Mouse (Mus musculus): Measurements from ENCODE around the gene Utrn. TPM values are rescaled to one million over a fixed set of nuclear protein-coding genes. Genes with fewer than 3 reads are reported as not detected.

Gene Utrn
- polyA plus RNA-seq, 1 experiment from 2014 or later: 37.4 TPM

- H3K27me3 ChIP-seq (replicated peaks; ENCODE audit: control insufficient read depth, insufficient read depth, low read length): no peaks in the 10 kb centered on the region
- H3K9me3 ChIP-seq (ENCODE audit: control insufficient read depth, low read length): no peaks in the 10 kb centered on the region
- no peak overlapping the region for H3K4me2 ChIP-seq (ENCODE audit: low read depth, low read length)
- H3K9ac ChIP-seq (ENCODE audit: low read depth, low read length): no peak overlapping the region
- no peak for ATAC-seq
- H3K4me3 ChIP-seq (ENCODE audit: low read length): no peak overlapping the region
- no peaks in the 10 kb centered on the region for H3K4me1 ChIP-seq (ENCODE audit: control insufficient read depth, insufficient read depth, low read length)
- H3K27ac ChIP-seq (ENCODE audit: low read length): no peak overlapping the region
- WGBS: 33% methylated on average over 1 of the region's 1 CpGs
- no peaks in the 10 kb centered on the region for H3K36me3 ChIP-seq (ENCODE audit: control insufficient read depth, insufficient read depth, low read length)
Measured at GRCm38 (mm10) chr10:12522078-12522477, 347.1 kb downstream of the Utrn start.

DNA sequence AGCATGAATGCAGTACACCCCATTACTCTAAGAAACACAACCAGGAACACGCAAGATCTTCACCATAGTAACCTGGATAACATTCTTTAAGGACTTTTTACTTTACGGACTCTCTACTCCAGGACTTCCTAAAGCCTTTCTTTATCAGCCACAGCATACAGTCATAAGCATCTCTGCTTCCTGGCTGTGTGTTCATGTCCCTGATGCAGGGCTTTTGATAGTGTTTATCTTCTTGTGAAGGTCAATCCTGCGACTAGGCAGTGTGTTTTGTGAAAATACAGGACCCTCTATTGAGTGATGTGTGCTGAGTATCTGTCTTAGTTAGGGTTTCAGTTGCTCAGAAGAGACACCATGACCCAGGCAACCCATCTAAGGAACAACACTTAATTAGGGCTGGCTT is 351.0 kb downstream of the Utrn start:
- H3K9me3 ChIP-seq (ENCODE audit: control insufficient read depth, low read length): no peaks in the 10 kb centered on the region
- H3K9ac ChIP-seq (ENCODE audit: low read depth, low read length): no peak overlapping the region
- no peaks in the 10 kb centered on the region for H3K36me3 ChIP-seq (ENCODE audit: control insufficient read depth, insufficient read depth, low read length)
- no peak for ATAC-seq
- 81% methylated on average over 3 of the region's 3 CpGs for WGBS
- no peaks in the 10 kb centered on the region for H3K27me3 ChIP-seq (replicated peaks; ENCODE audit: control insufficient read depth, insufficient read depth, low read length)
- H3K4me2 ChIP-seq (ENCODE audit: low read depth, low read length): no peak overlapping the region
- H3K4me3 ChIP-seq (ENCODE audit: low read length): no peak overlapping the region
- H3K4me1 ChIP-seq (ENCODE audit: control insufficient read depth, insufficient read depth, low read length): no peaks in the 10 kb centered on the region
- no peak overlapping the region for H3K27ac ChIP-seq (ENCODE audit: low read length)

- H3K4me2 ChIP-seq (ENCODE audit: low read depth, low read length): no peak overlapping the region
- 89% methylated on average over 7 of the region's 7 CpGs for WGBS
- H3K9me3 ChIP-seq (ENCODE audit: control insufficient read depth, low read length): no peaks in the 10 kb centered on the region
- H3K9ac ChIP-seq (ENCODE audit: low read depth, low read length): no peak overlapping the region
- no peaks in the 10 kb centered on the region for H3K36me3 ChIP-seq (ENCODE audit: control insufficient read depth, insufficient read depth, low read length)
- ATAC-seq: no peak
- no peak overlapping the region for H3K4me3 ChIP-seq (ENCODE audit: low read length)
- H3K27me3 ChIP-seq (replicated peaks; ENCODE audit: control insufficient read depth, insufficient read depth, low read length): no peaks in the 10 kb centered on the region
- no peak overlapping the region for H3K27ac ChIP-seq (ENCODE audit: low read length)
- H3K4me1 ChIP-seq (ENCODE audit: control insufficient read depth, insufficient read depth, low read length): no peaks in the 10 kb centered on the region
Measured at GRCm38 (mm10) chr10:12505568-12505967, 363.6 kb downstream of the Utrn start.

DNA sequence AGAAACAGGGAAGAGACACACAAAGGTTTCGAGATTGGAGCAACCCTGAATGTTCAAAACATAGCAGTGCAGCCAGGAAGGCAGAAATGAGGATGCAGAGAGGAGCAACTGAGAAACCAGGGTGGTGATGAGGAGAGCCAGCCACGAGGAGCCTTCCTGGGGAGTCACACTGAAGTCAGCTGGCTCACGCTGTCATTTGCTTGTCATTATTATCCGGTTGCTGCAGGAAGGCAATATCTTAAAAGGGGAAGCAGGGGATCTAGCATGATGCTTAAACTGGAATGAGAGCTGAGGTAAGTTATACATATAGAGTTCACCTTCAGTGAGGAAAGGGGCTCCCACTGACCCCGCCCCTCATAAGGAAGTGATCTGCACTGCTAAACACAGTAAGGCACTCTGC is 368.7 kb downstream of the Utrn start:
- Histone ChIP-seq H3K9ac (ENCODE audit: low read depth, low read length) (no peak overlapping the region), H3K4me1 (ENCODE audit: control insufficient read depth, insufficient read depth, low read length) (no peaks in the 10 kb centered on the region), H3K36me3 (ENCODE audit: control insufficient read depth, insufficient read depth, low read length) (no peaks in the 10 kb centered on the region), H3K4me3 (ENCODE audit: low read length) (no peak overlapping the region), H3K27me3 (replicated peaks; ENCODE audit: control insufficient read depth, insufficient read depth, low read length) (no peaks in the 10 kb centered on the region), H3K9me3 (ENCODE audit: control insufficient read depth, low read length) (no peaks in the 10 kb centered on the region), H3K4me2 (ENCODE audit: low read depth, low read length) (no peak overlapping the region), H3K27ac (ENCODE audit: low read length) (no peak overlapping the region)
- ATAC-seq: no peak
- 85% methylated on average over 5 of the region's 5 CpGs for WGBS

- Histone ChIP-seq H3K9me3 (ENCODE audit: control insufficient read depth, low read length) (no peaks in the 10 kb centered on the region), H3K4me2 (ENCODE audit: low read depth, low read length) (no peak overlapping the region), H3K27ac (ENCODE audit: low read length) (no peak overlapping the region), H3K4me1 (ENCODE audit: control insufficient read depth, insufficient read depth, low read length) (no peaks in the 10 kb centered on the region), H3K9ac (ENCODE audit: low read depth, low read length) (no peak overlapping the region), H3K27me3 (replicated peaks; ENCODE audit: control insufficient read depth, insufficient read depth, low read length) (no peaks in the 10 kb centered on the region), H3K4me3 (ENCODE audit: low read length) (no peak overlapping the region), H3K36me3 (ENCODE audit: control insufficient read depth, insufficient read depth, low read length) (no peaks in the 10 kb centered on the region)
- WGBS: 81% methylated on average over 8 of the region's 8 CpGs
- ATAC-seq: no peak
Measured at GRCm38 (mm10) chr10:12497555-12497954, 371.6 kb downstream of the Utrn start.

- Histone ChIP-seq H3K4me3 (ENCODE audit: low read length) (no peak overlapping the region), H3K27ac (ENCODE audit: low read length) (no peak overlapping the region), H3K9ac (ENCODE audit: low read depth, low read length) (no peak overlapping the region), H3K27me3 (replicated peaks; ENCODE audit: control insufficient read depth, insufficient read depth, low read length) (no peaks in the 10 kb centered on the region), H3K4me1 (ENCODE audit: control insufficient read depth, insufficient read depth, low read length) (peaks cover 7% of the 10 kb centered on the region), H3K36me3 (ENCODE audit: control insufficient read depth, insufficient read depth, low read length) (no peaks in the 10 kb centered on the region), H3K9me3 (ENCODE audit: control insufficient read depth, low read length) (no peaks in the 10 kb centered on the region), H3K4me2 (ENCODE audit: low read depth, low read length) (no peak overlapping the region)
- ATAC-seq: no peak
- WGBS: 69% methylated on average over 4 of the region's 4 CpGs
Measured at GRCm38 (mm10) chr10:12489551-12490177, 379.5 kb downstream of the Utrn start.

DNA sequence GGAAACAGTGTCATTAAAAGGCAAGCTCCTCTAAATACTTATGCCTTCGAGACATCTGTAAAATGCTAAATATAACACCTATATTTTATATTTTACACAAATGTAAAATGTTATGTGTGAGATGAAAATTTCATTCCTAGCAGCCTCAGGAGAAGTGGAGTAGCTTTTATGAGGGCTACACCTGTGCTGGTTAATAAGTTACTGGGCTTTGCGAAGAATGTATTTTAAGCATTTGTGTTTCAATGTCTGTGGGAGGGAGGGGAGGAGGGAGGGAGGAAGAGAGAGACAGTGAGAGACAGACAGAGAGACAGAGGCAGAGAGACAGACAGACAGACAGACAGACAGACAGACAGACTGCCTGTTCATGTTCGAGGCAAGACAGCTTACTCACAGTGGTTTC is 380.6 kb downstream of the Utrn start:
- Histone ChIP-seq H3K27ac (ENCODE audit: low read length) (no peak overlapping the region), H3K4me2 (ENCODE audit: low read depth, low read length) (no peak overlapping the region), H3K9me3 (ENCODE audit: control insufficient read depth, low read length) (no peaks in the 10 kb centered on the region), H3K36me3 (ENCODE audit: control insufficient read depth, insufficient read depth, low read length) (no peaks in the 10 kb centered on the region), H3K9ac (ENCODE audit: low read depth, low read length) (no peak overlapping the region), H3K27me3 (replicated peaks; ENCODE audit: control insufficient read depth, insufficient read depth, low read length) (no peaks in the 10 kb centered on the region), H3K4me1 (ENCODE audit: control insufficient read depth, insufficient read depth, low read length) (peaks cover 7% of the 10 kb centered on the region), H3K4me3 (ENCODE audit: low read length) (no peak overlapping the region)
- peak; percentile 90 for ATAC-seq
- WGBS: 62% methylated on average over 3 of the region's 3 CpGs

- peaks cover 7% of the 10 kb centered on the region for H3K4me1 ChIP-seq (ENCODE audit: control insufficient read depth, insufficient read depth, low read length)
- H3K4me2 ChIP-seq (ENCODE audit: low read depth, low read length): no peak overlapping the region
- no peaks in the 10 kb centered on the region for H3K27me3 ChIP-seq (replicated peaks; ENCODE audit: control insufficient read depth, insufficient read depth, low read length)
- ATAC-seq: peak; percentile 60
- H3K36me3 ChIP-seq (ENCODE audit: control insufficient read depth, insufficient read depth, low read length): no peaks in the 10 kb centered on the region
- 72% methylated on average over 5 of the region's 5 CpGs for WGBS
- no peak overlapping the region for H3K9ac ChIP-seq (ENCODE audit: low read depth, low read length)
- no peaks in the 10 kb centered on the region for H3K9me3 ChIP-seq (ENCODE audit: control insufficient read depth, low read length)
- H3K4me3 ChIP-seq (ENCODE audit: low read length): no peak overlapping the region
- H3K27ac ChIP-seq (ENCODE audit: low read length): no peak overlapping the region
Measured at GRCm38 (mm10) chr10:12488117-12488516, 381.0 kb downstream of the Utrn start.

GRCm38 (mm10) chr10:12483494-12483893 is 385.7 kb downstream of the Utrn start:
- no peak for ATAC-seq
- Histone ChIP-seq H3K36me3 (ENCODE audit: control insufficient read depth, insufficient read depth, low read length) (no peaks in the 10 kb centered on the region), H3K27me3 (replicated peaks; ENCODE audit: control insufficient read depth, insufficient read depth, low read length) (no peaks in the 10 kb centered on the region), H3K4me3 (ENCODE audit: low read length) (no peak overlapping the region), H3K4me2 (ENCODE audit: low read depth, low read length) (no peak overlapping the region), H3K9me3 (ENCODE audit: control insufficient read depth, low read length) (no peaks in the 10 kb centered on the region), H3K27ac (ENCODE audit: low read length) (no peak overlapping the region), H3K4me1 (ENCODE audit: control insufficient read depth, insufficient read depth, low read length) (peaks cover 7% of the 10 kb centered on the region), H3K9ac (ENCODE audit: low read depth, low read length) (no peak overlapping the region)
- WGBS: 35% methylated on average over 1 of the region's 1 CpGs

DNA sequence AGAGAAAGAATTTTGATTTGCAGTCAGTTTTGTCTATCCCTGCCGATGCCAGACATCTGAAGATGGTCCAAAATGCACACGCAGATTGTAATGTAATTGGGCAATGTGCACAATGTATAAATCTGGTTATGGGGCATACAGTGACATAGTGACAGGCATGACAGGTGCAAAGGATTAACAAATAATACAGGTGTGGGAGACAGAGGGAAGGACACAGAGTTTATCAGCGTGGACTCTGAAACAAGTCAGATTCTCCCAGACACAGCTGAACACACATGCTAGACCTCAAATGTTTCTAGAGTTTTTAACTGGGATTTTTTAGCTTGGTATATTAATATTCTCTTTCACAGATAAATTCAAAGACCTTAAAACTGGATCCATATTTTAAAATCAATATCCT is 386.2 kb downstream of the Utrn start:
- H3K9me3 ChIP-seq (ENCODE audit: control insufficient read depth, low read length): no peaks in the 10 kb centered on the region
- no peaks in the 10 kb centered on the region for H3K27me3 ChIP-seq (replicated peaks; ENCODE audit: control insufficient read depth, insufficient read depth, low read length)
- no peaks in the 10 kb centered on the region for H3K36me3 ChIP-seq (ENCODE audit: control insufficient read depth, insufficient read depth, low read length)
- no peak overlapping the region for H3K9ac ChIP-seq (ENCODE audit: low read depth, low read length)
- peak; percentile 72; the same call in 1 of the 2 replicates for ATAC-seq
- no peak overlapping the region for H3K4me2 ChIP-seq (ENCODE audit: low read depth, low read length)
- WGBS: 71% methylated on average over 3 of the region's 3 CpGs
- H3K4me3 ChIP-seq (ENCODE audit: low read length): no peak overlapping the region
- H3K27ac ChIP-seq (ENCODE audit: low read length): no peak overlapping the region
- H3K4me1 ChIP-seq (ENCODE audit: control insufficient read depth, insufficient read depth, low read length): peaks cover 4% of the 10 kb centered on the region

Measured in intestine, embryonic 16.5 days (tissue).